Mouse (Mus musculus) monocyte, adult 2 months (primary cell): ENCODE results near the gene Bbip1.
"Not testable (repeated sequence)": the region's sequence is repeated elsewhere in the genome, so short reads cannot be mapped to it uniquely, and the experiment has no call there.

Experiments
- DNase-seq, 2 experiments: peaks; one replicate each; pipeline ENCODE4 v3.0.0; 2022; ENCODE audit warnings: low spot score in 2 of 2, low read depth in 1 of 2

The Bbip1 gene

DNA sequence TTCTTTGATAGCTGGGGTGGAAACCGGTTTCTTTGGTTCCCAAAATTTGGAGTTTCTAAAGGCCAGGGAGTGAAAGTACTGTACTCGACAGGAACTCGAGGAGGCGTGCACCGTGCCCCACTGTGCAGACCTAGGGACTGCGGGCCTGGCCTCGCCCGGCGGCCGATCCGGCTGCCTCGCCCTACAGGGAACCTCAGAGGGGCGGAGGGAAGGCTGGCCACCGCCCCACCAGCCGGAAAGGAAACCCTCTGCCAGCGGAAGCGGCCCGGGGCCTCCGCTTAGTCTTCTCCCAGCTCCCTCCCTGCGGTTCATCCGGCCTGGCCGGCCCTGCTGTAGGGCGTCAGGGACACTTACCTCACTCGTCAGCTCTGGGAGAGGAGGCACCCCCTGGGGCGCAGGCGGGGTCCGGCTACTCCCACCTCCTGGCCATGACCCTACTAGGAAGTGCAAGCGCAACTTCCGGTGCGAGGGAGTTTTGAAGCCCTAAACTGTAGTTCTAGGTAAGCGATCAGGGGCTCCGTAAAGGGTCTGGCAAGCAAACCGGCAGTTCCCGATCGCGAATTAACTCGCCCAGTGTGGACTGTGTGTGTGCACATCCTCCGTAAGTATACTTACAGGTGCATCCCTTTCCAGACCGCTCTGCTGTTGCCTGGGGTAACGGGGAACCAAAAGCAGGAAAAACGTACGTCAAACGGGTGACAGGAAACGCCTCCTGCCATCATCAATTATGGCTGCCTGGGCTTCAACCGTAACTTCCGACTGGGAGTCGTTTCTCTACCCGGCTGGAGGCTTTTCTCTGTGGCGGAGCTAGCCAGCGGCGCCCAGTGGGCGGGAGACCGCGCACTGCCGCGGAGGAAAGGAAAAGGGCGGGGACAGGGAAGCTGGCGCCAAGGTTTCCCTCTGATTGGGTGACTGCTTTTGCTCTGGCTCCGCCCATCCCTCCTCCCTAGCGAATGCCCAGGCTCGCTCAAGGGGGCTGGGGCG, at the start of gene Bbip1, which contains the start of gene Shoc2:
Bbip1 (minus strand) TSS at position 826 of the 984 bp plus-strand sequence.
Shoc2 (plus strand) TSS at position 505 of the 984 bp plus-strand sequence.
- DNase-seq = peak; percentile 97 to 98

DNA sequence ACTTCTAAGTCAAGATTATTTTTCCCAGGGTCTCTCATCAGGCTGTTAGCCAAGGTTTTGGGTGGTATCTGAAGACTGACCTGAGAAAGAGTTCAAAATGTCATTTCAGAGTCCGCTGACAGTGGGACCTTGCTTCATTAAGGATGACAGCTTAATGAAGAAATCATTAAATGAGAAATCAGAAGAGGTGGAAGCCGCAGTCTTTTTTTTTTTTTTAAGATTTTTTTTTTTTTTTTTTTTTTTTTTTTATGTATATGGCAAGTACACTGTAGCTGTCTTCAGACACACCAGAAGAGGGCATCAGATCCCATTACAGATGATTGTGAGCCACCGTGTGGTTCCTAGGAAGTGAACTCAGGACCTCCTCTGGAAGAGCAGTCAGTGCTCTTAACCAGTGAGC, 49.4 kb upstream of the Bbip1 start:
- DNase-seq = no peak

DNA sequence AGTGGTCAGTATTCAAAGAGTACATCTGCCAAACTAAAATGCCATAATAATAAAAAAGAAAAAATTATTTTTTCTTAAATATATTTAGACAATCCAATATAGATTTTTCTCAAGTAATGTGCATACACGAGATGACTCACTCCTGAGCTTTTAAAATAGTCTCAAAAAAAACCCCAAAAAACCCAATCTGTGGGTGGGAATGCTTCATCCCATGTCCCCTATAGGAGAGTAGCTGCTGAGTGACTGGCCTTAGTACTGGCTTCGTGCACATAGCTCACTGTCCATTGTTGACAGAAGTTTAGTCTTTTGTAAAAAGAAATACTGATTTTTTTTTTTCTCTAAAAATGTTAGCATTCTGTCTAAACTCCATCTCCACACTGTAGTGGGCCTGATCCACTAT, 46.1 kb upstream of the Bbip1 start:
- DNase-seq = no peak

DNA sequence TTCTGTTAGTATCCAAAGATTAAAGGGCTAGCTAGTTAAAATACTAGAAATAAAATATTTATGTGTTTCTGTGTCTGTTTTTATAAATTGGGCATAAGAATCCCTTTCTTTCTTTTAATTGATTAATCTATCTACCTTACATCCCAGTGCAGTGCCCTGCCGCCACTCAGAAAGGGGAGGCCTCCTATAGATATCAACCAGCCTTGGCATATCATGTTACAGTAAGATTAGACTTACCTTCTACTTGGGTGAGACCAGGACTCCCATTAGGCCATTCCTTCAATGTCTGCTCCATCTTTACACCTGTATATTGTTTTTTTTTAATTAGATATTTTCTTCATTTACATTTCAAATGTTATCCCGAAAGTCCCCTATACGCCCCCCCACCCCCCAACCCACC, 40.2 kb upstream of the Bbip1 start:
- DNase-seq = no peak

DNA sequence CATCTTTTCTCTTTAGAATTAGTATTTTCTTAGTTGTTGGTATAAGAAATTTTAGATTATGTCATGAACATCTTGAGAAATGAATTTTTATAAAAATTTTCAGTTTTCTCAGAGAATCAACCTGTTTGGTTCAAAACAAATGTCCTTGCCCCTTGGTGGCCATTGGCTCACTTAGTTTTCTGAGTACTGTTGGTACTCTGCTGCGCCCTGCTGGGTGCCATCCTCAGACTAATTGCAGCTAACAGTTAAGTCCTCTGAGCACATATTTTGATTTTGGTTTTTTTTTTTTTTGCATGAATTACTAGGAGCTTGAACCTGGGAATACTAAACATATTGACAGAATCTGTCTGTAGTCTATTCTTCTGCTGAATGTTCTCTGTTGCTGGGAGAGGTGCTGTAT, 38.9 kb upstream of the Bbip1 start:
- DNase-seq = no peak

DNA sequence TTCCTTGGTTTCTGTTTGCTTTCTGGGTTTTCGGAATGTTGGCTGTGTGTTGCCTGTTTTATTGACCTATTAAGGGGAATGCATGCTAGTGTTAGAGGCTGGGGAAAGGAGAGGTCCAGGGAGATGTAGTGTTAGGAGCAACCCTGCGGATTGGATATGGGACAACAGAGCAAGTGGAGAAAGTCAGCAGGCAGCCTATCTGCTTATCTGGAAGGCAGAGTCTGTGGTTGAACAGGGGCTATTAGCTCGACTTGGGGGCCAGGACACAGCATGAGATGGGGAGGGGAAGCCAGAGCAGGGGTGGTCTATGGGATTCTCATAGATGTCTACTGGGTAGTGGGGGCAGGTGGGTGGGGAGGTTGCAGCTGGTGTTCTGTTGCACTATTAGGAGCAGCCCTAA, 37.6 kb upstream of the Bbip1 start:
- no peak for DNase-seq

DNA sequence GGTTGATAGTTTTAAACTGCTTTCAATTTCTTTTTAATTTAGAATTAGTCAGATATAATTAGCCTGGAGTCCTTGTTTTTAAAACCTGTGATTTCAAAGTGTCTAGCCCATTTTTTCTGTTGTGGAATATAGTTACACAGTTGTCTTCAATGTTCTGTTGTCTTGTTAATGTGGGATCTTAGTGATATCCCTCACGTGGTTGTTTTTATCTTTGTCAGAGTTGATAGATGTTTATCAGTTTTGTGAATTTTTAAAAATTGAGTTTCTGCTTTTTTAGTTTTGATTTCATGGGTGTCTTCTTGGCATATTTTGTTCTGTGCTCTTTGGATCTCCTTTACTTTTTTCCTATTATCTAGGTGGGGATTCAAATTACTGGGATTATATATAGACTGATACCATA, 29.2 kb upstream of the Bbip1 start:
- no peak for DNase-seq

DNA sequence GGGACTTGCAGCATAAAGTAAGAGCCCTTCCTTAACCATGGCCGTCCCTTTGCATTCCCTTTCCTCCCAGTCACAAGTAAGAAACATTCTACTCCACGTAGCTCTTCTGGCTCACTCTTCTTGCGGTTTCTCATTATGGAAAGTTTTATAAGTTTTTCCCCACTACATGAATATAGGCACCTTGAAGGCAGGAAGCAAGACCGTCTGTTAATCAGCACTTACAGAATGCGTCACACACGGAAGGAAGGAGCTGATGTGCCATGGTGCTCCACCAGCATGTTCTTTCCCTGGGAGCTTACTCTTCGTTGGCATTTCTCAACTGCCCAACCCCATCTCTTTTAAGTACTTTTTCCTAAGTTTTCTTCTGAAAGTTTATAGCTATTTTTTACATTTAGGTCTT, 27.5 kb upstream of the Bbip1 start:
- no peak for DNase-seq

DNA sequence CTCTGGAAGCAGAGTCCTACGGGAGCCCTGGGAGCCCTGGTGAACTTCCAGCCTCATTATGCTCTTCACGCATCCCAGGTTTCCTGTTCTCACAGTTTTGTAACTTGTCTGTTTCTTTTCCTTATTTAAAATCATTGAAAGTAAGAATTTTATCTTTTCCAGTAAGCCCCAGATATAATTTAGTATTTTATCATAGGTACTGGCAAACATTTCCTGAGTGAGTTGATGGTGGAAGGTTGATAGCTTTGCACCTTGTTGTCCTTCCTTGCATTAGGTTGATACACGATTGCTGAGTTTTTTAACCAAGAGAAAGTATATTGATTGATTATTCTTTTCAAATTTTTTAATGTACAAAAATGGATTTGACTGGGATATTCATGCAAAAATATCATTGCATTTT, 24.8 kb upstream of the Bbip1 start:
- no peak for DNase-seq

DNA sequence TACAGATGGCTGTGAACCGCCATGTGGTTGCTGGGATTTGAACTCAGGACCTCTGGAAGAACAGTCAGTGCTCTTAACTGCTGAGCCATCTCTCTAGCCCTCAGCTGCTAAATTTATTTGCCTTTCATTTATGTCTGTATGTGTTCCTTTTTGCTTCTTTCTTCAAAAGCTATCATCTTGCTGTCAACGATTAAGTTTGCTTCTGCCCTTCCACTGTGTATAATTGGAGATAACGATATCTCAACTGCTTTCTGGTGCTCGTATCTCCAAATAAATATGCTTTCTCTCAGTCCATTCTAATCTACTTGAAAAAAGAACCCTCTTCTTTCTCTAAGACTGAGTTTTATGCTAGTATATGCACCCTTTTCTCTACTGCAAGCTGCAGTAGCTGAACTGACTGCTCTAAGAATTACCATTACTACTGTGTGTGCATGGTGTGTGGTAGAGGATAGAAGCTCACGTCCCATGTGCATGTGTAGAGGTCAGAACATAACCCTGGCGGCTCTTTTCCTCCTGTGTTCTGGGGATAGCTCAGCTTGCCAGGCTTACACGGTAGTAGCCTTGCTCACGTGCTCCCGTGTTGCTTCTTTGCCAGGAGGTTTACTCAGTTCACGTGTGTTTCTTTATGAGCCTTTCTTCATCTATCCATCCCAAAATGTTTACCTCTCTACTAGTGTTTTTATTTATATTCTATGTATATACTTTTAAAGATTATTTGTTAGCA, 20.6 kb upstream of the Bbip1 start:
- DNase-seq = no peak

DNA sequence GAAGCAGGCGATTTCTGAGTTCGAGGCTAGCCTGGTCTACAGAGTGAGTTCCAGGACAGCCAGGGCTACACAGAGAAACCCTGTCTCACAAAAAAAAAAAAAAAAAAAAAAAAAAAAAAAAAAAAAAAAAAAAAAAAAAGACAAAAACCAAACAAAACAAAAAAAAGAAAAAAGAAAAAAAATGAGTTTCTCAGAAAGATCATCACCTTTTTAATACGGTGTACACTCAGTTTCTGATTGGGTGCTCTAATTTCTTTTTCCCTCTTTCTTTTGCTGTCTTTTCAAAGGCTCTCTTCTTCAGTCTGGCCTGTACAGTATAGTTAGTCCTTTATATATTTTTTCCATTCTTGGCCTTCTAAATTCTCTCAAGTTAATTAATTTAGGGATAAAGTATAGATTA, 19.9 kb upstream of the Bbip1 start:
- not testable (repeated sequence) for DNase-seq

DNA sequence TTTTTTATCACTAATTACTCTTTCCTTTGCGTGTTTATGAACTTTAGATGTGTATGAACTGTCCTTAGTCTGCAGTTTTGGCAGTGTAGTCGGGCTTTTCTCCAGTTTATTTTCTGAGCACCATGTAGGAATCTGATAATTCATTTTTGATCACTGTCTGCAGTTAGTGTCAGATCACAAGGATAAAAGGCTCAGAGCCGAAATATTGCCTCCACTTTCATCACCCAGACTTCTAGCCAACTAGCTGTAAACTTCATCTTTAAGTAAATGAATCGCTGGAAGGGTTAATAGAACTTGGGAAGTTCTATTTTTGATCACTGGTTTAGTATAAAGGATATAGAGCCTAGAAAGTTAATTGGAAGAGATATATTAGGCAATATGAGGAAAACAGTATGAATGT, 18.1 kb upstream of the Bbip1 start:
- no peak for DNase-seq

DNA sequence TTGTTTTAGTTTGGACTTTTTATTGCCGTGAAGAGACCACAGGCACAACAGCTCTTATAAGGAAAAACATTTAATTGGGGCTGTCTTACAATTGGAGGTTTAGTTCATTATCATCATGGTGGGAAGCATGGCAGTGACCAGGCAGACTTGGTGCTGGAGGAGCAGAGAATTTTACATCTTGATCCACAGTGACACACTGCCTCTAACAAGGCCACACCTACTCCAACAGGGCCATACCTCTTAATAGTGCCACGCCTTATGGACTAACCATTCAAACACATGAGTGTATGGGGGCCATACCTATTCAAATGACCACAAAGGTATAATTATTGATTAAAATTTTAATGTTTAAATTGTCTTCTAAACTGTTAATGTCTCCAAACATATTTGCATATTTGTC, 13.1 kb upstream of the Bbip1 start:
- DNase-seq = no peak

DNA sequence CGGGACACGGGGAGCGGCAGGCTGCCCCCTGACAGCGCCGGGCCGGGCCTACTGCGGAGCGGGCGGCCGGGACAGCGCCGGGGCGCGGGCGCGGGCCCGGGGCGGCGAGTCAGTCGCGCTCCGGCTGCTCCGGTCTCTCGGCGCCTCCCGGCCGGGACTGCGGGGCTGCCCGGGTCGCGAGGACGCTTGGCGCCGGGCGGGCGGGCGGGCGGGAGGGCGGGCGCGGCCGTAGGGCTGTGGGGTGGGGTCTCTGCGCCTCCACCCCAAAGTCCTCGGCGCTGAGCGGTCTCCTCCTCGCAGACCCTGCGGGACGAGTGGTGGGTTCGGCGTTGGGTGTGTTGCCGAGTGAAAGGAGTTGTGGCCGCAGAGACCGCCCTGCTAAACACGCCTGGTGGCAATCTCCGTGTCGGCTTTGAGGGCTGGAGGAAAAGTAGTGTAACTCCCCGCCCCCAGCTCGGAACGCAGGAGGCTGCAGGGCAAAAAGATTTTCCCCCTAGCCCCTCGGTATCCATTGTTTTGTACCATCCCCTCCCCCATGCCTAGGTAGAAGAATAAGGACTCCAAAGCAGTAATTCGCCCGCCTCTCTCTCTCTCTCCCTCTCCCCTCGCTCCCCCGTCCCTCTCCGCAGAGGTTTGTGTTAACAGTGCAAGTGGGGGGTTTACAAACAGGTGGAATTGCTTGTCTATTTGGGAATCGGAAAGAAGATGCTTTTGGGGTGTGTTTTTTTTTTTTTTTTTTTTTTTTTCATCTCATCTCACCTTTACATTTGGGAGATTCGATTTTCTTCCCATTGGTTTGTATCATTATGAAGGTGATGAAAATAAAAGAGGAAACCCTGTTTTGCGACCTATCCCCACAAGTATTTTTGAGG, 980 bp upstream of the Bbip1 start:
- peak in 1 of 2 experiments; percentile 8 for DNase-seq

DNA sequence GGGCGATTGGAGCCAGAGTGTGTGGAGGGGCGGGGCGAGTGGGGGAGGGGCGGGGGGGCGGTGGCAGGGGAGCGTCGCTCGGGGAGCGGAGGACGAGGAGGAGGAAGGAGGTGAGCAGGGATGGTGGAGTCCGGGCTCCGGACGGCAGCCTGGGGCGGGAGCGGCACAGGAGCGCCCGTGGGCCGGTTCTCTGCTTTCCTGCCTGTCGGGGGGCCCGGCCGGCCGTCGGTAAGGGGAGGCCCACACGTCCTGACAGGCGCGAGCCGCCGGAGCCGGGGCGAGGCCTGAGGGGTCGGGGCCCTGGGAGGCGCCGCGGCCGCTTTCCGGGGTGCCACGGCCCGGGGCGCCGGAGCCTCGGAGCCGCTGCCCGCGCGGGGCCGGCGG, 351 bp upstream of the Bbip1 start:
- no peak for DNase-seq

DNA sequence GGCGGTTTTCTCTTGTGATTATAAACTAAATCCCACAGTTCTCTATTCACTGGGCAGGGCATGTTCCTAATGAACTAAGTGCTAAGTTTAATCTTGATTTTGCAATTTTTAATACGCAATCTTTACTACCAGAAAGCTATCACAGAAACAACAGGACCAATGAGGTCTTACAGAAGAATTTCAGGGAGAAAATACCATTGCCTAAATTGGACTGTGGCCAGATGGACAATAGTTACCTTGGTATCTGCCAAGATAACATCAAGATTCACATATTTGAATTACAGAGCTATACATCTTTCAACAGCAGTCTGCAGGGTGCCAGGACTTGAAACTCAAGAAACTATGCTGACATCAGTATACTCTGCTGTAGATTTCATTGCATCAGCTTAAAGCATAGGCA, 2.1 kb downstream of the Bbip1 start:
- no peak for DNase-seq

DNA sequence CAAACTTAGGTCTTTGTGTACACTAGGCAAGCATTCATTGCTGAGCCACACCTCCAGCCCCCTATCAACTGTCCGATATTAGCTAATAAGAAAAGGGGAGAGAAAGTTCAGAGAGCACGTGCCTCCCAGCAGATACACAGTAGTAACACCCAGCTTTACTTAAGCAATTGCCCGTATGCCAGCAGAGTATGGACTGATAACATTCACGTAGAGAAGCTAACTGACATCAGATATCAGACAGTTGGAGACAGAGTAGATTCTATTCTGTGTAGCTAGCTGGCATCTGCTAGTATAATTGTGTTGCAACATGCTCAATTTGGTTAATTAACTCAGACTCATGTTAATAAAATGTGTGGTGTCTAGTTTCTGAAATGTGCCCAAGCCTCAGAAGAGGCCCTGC, 3.3 kb downstream of the Bbip1 start:
- no peak for DNase-seq

DNA sequence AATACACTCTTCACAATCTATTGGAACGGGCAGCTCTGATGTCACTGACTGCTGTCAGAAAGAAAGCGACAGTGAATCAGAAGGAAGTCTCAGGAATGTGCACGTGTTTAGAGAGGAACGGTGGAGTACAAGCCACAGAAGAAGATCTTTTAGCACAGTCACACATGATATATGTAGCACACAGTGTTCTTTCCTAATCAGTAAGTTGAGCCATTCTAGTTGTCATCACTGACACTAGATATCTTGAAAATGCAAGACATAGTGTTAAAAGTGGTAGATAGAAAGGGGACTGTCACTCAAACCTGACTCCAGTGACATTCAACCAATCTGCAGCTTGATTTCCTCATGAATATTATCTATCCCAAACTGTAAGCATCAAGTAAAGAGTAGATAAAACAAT, 5.0 kb downstream of the Bbip1 start:
- DNase-seq = no peak

DNA sequence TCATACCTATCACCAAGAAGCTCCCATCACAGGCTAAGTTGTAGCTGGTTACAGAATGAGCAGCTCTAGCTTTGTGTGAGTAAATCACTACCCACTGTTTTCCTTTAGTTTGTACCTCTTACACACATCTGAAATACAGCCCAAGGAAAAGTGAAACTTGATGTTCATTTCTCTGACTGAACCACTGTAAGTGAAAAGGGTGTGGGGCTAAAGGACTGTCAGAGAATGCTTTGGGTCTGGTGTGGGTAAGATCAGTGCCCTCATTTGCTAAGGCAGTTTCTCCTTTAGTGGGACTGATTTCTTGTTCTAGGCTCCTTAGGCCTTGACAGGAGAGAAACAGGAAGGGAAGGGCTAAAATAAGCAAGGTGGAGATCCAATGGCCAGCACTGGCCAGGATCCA, 10.4 kb downstream of the Bbip1 start:
- no peak for DNase-seq

DNA sequence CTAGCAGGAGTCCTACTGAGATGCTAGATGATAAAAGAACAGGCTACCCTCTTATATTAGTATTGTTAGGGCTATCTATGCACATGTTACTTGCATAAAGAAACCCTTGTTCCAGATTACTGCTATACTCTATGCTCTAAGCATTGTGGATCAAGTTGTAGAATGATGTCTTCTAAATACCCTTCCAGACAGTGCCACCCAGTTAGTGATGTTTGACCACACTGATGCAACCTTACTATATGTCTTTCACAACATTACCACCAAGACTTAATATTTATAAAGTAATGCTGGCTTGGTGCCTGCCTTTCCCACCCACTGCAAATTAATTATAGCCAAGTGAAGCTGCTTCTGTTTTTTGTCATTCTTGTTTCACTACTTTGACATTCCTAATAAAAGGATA, 11.4 kb downstream of the Bbip1 start:
- no peak for DNase-seq

DNA sequence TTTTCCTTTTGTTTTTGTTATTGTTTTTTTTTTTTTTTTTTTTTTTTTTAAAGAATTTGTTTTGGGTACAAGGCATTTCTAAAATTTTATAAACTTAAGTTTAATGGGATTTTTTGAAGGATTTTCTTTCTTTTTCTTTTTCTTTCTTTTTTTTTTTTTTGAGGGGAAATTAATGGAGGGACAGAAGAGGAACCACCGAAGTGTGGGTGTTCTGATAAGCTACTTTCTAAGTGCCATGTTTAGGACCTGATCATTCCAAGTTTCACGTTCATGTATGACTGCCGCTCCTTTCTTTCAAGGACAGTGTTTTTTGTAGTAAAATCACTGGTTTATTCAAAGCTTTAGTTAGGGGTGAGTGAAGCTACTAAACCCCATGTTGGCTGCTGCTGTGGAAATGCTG, 15.2 kb downstream of the Bbip1 start:
- DNase-seq = no peak
